Mouse (Mus musculus) MEL (cell line): Measurements from ENCODE around the gene Stab2. TPM values are rescaled to one million over a fixed set of nuclear protein-coding genes. Genes with fewer than 3 reads are reported as not detected.

Experiments
- DNase-seq: peaks from one replicate; pipeline ENCODE4 v3.0.0; 2011; ENCODE audit warnings: low read depth, low spot score
- H3K27ac ChIP-seq: 2 replicates; pipeline ENCODE4 v1.5.1; 2012; ENCODE audit warnings: low read depth, mild to moderate bottlenecking, control low read depth, low read length, moderate library complexity; ENCODE audit not compliant: control insufficient read depth
- H3K27me3 ChIP-seq, 2 experiments: fragments of 150-350 bp in 1 of 2; sonication (generic) in 1 of 2; 2 replicates each; pipeline ENCODE4 v1.6.1; 2012; ENCODE audit warnings: low read length in 2 of 2, mild to moderate bottlenecking in 2 of 2, improper control_type of control experiment in 1 of 2, moderate library complexity in 1 of 2; ENCODE audit not compliant: insufficient read depth in 2 of 2, control insufficient read depth in 1 of 2
- H3K36me3 ChIP-seq, 2 experiments: 2 replicates each; pipeline ENCODE4 v1.6.1; 2012 to 2014; ENCODE audit warnings: low read length in 2 of 2, improper control_type of control experiment in 1 of 2, inconsistent platforms in 1 of 2, mild to moderate bottlenecking in 1 of 2; ENCODE audit not compliant: insufficient read depth in 2 of 2, control insufficient read depth in 1 of 2
- H3K4me1 ChIP-seq, 2 experiments: fragments of 150-350 bp in 1 of 2; sonication (generic) in 1 of 2; 2 replicates each; pipeline ENCODE4 v1.6.1; 2012; ENCODE audit warnings: low read length in 2 of 2, improper control_type of control experiment in 1 of 2, mild to moderate bottlenecking in 1 of 2; ENCODE audit not compliant: insufficient read depth in 2 of 2, control insufficient read depth in 1 of 2
- H3K4me3 ChIP-seq, 2 experiments: fragments of 150-350 bp in 1 of 2; sonication (generic) in 1 of 2; 2 replicates each; pipeline ENCODE4 v1.5.1; 2012; ENCODE audit warnings: low read depth in 2 of 2, low read length in 2 of 2, mild to moderate bottlenecking in 2 of 2, moderate library complexity in 2 of 2, control low read depth in 1 of 2, improper control_type of control experiment in 1 of 2; ENCODE audit not compliant: control insufficient read depth in 1 of 2, insufficient read depth in 1 of 2
- H3K79me2 ChIP-seq: 2 replicates; pipeline ENCODE4 v1.6.1; 2012; ENCODE audit warnings: mild to moderate bottlenecking, low read length, moderate library complexity; ENCODE audit not compliant: control insufficient read depth, poor library complexity, insufficient read depth
- H3K9ac ChIP-seq: 2 replicates; pipeline ENCODE4 v1.6.1; 2012; ENCODE audit warnings: low read depth, mild to moderate bottlenecking, control low read depth, low read length, moderate library complexity; ENCODE audit not compliant: control insufficient read depth, poor library complexity, severe bottlenecking
- H3K9me3 ChIP-seq: fragments of 150-350 bp; sonication (generic); replicated peaks from 2 replicates; pipeline ENCODE4 v1.6.1; 2012; ENCODE audit warnings: mild to moderate bottlenecking, low read length, improper control_type of control experiment, moderate library complexity; ENCODE audit not compliant: insufficient read depth
- CTCF ChIP-seq, 3 experiments: IDR thresholded peaks in 2 of 3; conservative IDR thresholded peaks in 1 of 3; 2 replicates each; pipeline ENCODE4 v1.5.1; 2011 to 2012; ENCODE audit warnings: low read length in 3 of 3, low read depth in 2 of 3, mild to moderate bottlenecking in 2 of 3, improper control_type of control experiment in 1 of 3, inconsistent platforms in 1 of 3, mixed read lengths in 1 of 3, moderate library complexity in 1 of 3; ENCODE audit not compliant: control insufficient read depth in 1 of 3, insufficient read depth in 1 of 3, poor library complexity in 1 of 3, severe bottlenecking in 1 of 3
- E2F4 ChIP-seq: IDR thresholded peaks from 2 replicates; pipeline ENCODE4 v1.6.1; 2011; ENCODE audit warnings: low read depth, low read length, improper control_type of control experiment, borderline replicate concordance
- ELF1 ChIP-seq: IDR thresholded peaks from 2 replicates; pipeline ENCODE4 v1.6.1; 2014; ENCODE audit warnings: low read depth, mild to moderate bottlenecking, inconsistent platforms, low read length, improper control_type of control experiment, moderate library complexity
- EP300 ChIP-seq, 2 experiments: IDR thresholded peaks; 2 replicates each; pipeline ENCODE4 v1.6.1; 2011; ENCODE audit warnings: improper control_type of control experiment in 2 of 2, low read length in 2 of 2, low read depth in 1 of 2, mild to moderate bottlenecking in 1 of 2
- JUND ChIP-seq: IDR thresholded peaks from 2 replicates; pipeline ENCODE4 v1.6.1; 2011; ENCODE audit warnings: low read depth, mild to moderate bottlenecking, improper control_type of control experiment, low read length
- KAT2A ChIP-seq: conservative IDR thresholded peaks from 2 replicates; pipeline ENCODE4 v1.6.1; 2012; ENCODE audit warnings: low read depth, low read length, improper control_type of control experiment, inconsistent platforms
- MEF2A ChIP-seq: IDR thresholded peaks from 2 replicates; pipeline ENCODE4 v1.6.1; 2014; ENCODE audit warnings: low read depth, mild to moderate bottlenecking, inconsistent platforms, low read length, improper control_type of control experiment; ENCODE audit not compliant: poor library complexity, insufficient replicate concordance, severe bottlenecking; ENCODE audit errors: extremely low read depth
- MYB ChIP-seq: IDR thresholded peaks from 2 replicates; pipeline ENCODE4 v1.6.1; 2011; ENCODE audit warnings: mild to moderate bottlenecking, low read depth, low read length, improper control_type of control experiment
- MYC ChIP-seq: IDR thresholded peaks from 2 replicates; pipeline ENCODE4 v1.6.1; 2011; ENCODE audit warnings: low read depth, mild to moderate bottlenecking, low read length, improper control_type of control experiment, moderate library complexity
- NELFE ChIP-seq: IDR thresholded peaks from 2 replicates; pipeline ENCODE4 v1.6.1; 2011; ENCODE audit warnings: low read depth, low read length, improper control_type of control experiment
- POLR2AphosphoS2 ChIP-seq: IDR thresholded peaks from 2 replicates; pipeline ENCODE4 v1.6.1; 2011; ENCODE audit warnings: low read length, improper control_type of control experiment
- POLR2AphosphoS5 ChIP-seq: IDR thresholded peaks from 2 replicates; pipeline ENCODE4 v1.6.1; 2012; ENCODE audit warnings: low read depth, borderline replicate concordance, mild to moderate bottlenecking, inconsistent platforms, low read length, moderate library complexity, mixed read lengths
- RAD21 ChIP-seq: IDR thresholded peaks from 2 replicates; pipeline ENCODE4 v1.6.1; 2011; ENCODE audit warnings: mild to moderate bottlenecking, low read depth, low read length, improper control_type of control experiment
- SMC3 ChIP-seq: IDR thresholded peaks from 2 replicates; pipeline ENCODE4 v1.6.1; 2011; ENCODE audit warnings: low read depth, low read length, improper control_type of control experiment
- TAL1 ChIP-seq: IDR thresholded peaks from 2 replicates; pipeline ENCODE4 v1.6.1; 2012; ENCODE audit warnings: mild to moderate bottlenecking, inconsistent platforms, low read length, moderate library complexity, mixed read lengths
- UBTF ChIP-seq: IDR thresholded peaks from 2 replicates; pipeline ENCODE4 v1.6.1; 2012; ENCODE audit warnings: low read depth, mild to moderate bottlenecking, inconsistent platforms, low read length, improper control_type of control experiment, moderate library complexity, borderline replicate concordance; ENCODE audit not compliant: insufficient read depth
- USF1 ChIP-seq: IDR thresholded peaks from 2 replicates; pipeline ENCODE4 v1.6.1; 2014; ENCODE audit warnings: low read depth, mild to moderate bottlenecking, inconsistent platforms, low read length, improper control_type of control experiment, moderate library complexity
- ZKSCAN1 ChIP-seq: IDR thresholded peaks from 2 replicates; pipeline ENCODE4 v1.6.1; 2012; ENCODE audit warnings: low read depth, mild to moderate bottlenecking, inconsistent platforms, low read length, improper control_type of control experiment, moderate library complexity
- ZMIZ1 ChIP-seq: IDR thresholded peaks from 2 replicates; pipeline ENCODE4 v1.6.1; 2012; ENCODE audit warnings: low read depth, mild to moderate bottlenecking, inconsistent platforms, low read length, improper control_type of control experiment, moderate library complexity
- ZNF384 ChIP-seq: IDR thresholded peaks from 2 replicates; pipeline ENCODE4 v1.6.1; 2012; ENCODE audit warnings: low read depth, mild to moderate bottlenecking, inconsistent platforms, low read length, improper control_type of control experiment
- polyA plus RNA-seq, 2 experiments: library from polyadenylated mRNA; stranded (reverse) in 1 of 2; unstranded in 1 of 2; fragments of >175 nt in 1 of 2; fragments of >200 nt in 1 of 2; gene quantifications; 2 replicates each; pipeline versions ENCODE4 v1.2.1 to v1.2.4; 2012; ENCODE audit warnings: low replicate concordance in 2 of 2, low read depth in 1 of 2; ENCODE audit not compliant: insufficient read length in 2 of 2, insufficient read depth in 1 of 2, missing spikeins in 1 of 2
- total RNA-seq: library from RNA; depleted of rRNA; stranded (reverse); fragments of 300-350 nt; gene quantifications from 2 replicates; pipeline ENCODE4 v1.2.3, GENCODE M21; 2012

Stab2 gene
- total and polyA plus RNA-seq, 3 experiments, result 0.73 to 5.1 TPM; not detected in 1

DNA sequence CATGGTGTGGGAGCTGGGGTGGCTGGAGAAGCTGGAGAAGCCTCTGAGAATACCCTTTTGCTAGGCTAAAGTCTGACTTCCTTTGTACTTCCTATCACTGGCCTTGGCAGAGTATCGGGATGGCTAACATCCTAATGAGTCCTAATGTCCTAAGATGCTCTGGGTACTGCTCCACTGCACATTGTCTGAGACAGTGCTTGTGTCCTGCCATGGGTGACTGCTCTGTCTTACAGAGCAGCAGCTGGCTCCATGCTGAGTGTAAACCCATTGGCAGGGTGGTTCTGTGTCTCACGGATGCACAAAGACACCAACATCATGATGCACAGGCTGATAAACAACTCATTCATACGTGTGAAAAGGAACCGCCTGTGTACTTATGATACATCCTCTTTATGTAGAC, 158.7 kb downstream of the Stab2 start:
- Histone ChIP-seq H3K27me3 (no peaks in the 10 kb centered on the region), H3K4me3 (no peak overlapping the region)
- TF ChIP-seq MYC, result no peak
- no peak for TF ChIP-seq MYB
- no peak for TF ChIP-seq SMC3
- TF ChIP-seq CTCF (IDR thresholded peaks at IDR 0.05 in 2 of 3, conservative IDR thresholded peaks at IDR 0.05 in 1 of 3; ENCODE audit: control insufficient read depth in 1 of 3, insufficient read depth in 1 of 3, low read depth in 2 of 3, low read length in 3 of 3, poor library complexity in 1 of 3, severe bottlenecking in 1 of 3), result no peak
- TF ChIP-seq POLR2AphosphoS2, result no peak
- TF ChIP-seq USF1, result no peak
- TF ChIP-seq UBTF, result no peak
- no peak for TF ChIP-seq ELF1
- no peak for TF ChIP-seq TAL1
- TF ChIP-seq MEF2A, result no peak
- TF ChIP-seq JUND, result no peak
- no peak for TF ChIP-seq NELFE
- no peak for TF ChIP-seq KAT2A
- TF ChIP-seq POLR2AphosphoS5, result no peak
- no peak for TF ChIP-seq EP300 (IDR thresholded peaks at IDR 0.05; ENCODE audit: low read depth in 1 of 2, low read length in 2 of 2)
- TF ChIP-seq, all 39 proteins: peak for 0
- Histone ChIP-seq H3K36me3 (no peaks in the 10 kb centered on the region), H3K79me2 (no peaks in the 10 kb centered on the region), H3K27ac (no peak overlapping the region), H3K9ac (no peak overlapping the region), H3K4me1 (no peaks in the 10 kb centered on the region), H3K9me3 (no peaks in the 10 kb centered on the region)
- no peak for DNase-seq

DNA sequence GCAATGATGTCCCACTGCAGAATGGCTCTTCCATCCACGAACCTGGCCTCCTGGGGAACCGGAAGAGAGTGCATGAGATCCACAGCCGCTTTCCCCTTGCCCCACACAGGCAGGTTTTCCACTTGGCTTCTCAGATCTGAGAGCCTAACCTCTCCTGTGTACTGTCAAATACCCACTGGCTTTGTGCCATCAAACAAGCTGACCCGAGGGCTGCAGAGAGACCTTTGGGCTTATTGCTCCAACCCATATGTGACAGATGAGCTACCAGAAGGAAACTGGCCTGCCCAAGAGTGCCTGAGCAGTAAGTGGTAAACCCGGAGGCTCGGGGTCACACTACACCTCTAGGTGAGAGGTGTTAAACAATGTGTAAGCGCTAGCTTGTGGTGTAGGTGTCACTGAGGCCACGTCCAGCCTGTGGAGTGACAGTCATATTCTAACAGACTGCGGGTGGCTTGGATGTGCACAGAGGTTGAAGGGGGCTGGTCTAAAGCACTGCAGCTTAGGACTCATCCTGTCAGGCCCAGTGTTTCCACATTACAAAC, 160.8 kb downstream of the Stab2 start:
- no peaks in the 10 kb centered on the region for H3K9me3 ChIP-seq
- H3K36me3 ChIP-seq, result no peaks in the 10 kb centered on the region
- no peak for TF ChIP-seq ZNF384
- TF ChIP-seq KAT2A, result no peak
- TF ChIP-seq E2F4, result no peak
- TF ChIP-seq POLR2AphosphoS5, result no peak
- no peak for TF ChIP-seq ZMIZ1
- no peak for TF ChIP-seq MYC
- TF ChIP-seq ELF1, result no peak
- TF ChIP-seq ZKSCAN1, result no peak
- no peak for TF ChIP-seq USF1
- no peak for TF ChIP-seq RAD21
- no peak overlapping the region for H3K9ac ChIP-seq
- no peaks in the 10 kb centered on the region for H3K27me3 ChIP-seq
- no peaks in the 10 kb centered on the region for H3K79me2 ChIP-seq
- H3K27ac ChIP-seq, result no peak overlapping the region
- no peak overlapping the region for H3K4me3 ChIP-seq
- no peak for DNase-seq
- no peaks in the 10 kb centered on the region for H3K4me1 ChIP-seq
